Mouse (Mus musculus): ENCODE results near the gene Itgb5.

Itgb5 gene

GRCm38 (mm10) chr16:33990712-33991111 is 161.2 kb downstream of the Itgb5 start:
- DNase-seq (ENCODE audit: low spot score) = no peak

GRCm38 (mm10) chr16:33994321-33994720 is 164.9 kb downstream of the Itgb5 start:
- no peak for DNase-seq (ENCODE audit: low spot score)

GRCm38 (mm10) chr16:33995496-33995895 is 166.0 kb downstream of the Itgb5 start:
- DNase-seq (ENCODE audit: low spot score) = no peak

GRCm38 (mm10) chr16:33996030-33996429 is 166.6 kb downstream of the Itgb5 start:
- DNase-seq (ENCODE audit: low spot score) = no peak

GRCm38 (mm10) chr16:33998011-33998410 is 168.5 kb downstream of the Itgb5 start:
- DNase-seq (ENCODE audit: low spot score) = no peak
